Mouse (Mus musculus) gonadal fat pad, adult 2 months (tissue): ENCODE data around the gene Ptpn3. TPM values are rescaled to one million over a fixed set of nuclear protein-coding genes. Genes with fewer than 3 reads are reported as not detected.

Source experiments
- DNase-seq: peaks from one replicate; pipeline ENCODE4 v3.0.0-alpha.2; 2012; ENCODE audit warnings: low read depth
- polyA plus RNA-seq: library from polyadenylated mRNA; depleted of rRNA; stranded (reverse); fragments of >200 nt; gene quantifications from 2 replicates; pipeline ENCODE4 v1.2.3, GENCODE M21; 2012

Gene Ptpn3
- polyA plus RNA-seq, 1 experiment, result 17.4 TPM

DNA sequence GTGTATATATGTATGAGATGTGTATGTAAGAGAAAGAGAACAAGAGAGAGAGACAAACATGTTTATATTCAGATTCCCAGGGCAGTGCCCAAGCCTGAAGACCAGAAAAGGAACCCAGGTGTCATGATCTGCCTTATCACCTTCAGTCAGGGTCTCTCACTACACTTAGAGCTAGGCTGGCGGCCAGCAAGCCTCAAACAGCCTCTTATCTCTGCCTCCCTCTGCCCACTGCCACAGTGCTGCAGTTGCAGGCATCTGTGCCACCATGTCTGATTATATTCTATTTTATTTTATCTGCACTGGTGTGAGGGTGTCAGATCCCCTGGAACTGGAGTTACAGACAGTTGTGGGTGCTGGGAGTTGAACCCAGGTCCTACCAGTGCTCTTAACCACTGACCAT is 133.4 kb downstream of the Ptpn3 start:
- no peak for DNase-seq

DNA sequence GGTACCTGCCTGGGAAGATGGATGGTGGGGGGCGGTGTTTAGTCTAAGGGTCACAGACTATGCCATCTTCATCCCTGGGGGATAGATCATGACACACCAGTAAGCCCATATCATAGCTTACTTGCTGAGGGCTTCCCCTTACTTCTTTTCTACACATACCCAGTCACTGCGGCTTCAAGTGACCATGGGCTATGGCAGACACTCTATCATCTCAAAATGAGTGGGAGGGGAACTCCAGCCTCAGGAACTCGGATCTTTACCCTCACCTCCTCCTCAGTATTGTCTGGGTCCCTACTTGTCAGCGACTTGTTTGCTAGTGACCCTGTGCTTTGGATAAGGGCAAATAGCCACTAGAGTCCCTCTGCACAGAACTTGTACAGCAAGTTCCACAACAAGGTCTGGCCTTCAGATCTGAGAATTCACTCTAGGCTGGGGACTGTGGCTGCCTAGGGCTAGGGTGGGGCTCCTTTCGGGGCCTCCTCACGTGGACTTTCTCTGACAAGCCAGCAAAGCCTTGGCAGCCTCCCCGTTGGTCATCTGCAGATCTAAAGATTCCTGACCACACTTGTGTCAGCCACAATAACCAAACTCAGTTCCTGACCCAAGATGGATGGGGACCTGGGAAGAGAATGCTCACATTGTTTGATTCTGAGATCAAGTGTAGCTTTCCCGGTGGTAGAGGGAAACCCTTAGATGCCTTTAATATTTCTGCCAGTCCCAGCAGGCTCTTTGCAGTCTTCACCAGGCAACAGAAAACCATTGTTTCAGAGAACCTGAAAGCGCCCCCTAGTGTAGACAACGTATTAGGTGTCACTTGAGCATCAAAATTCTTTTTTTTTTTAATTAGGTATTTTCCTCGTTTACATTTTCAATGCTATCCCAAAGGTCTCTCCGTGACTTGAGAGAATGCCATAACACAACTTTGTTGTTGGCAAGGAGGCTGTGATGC is 134.4 kb downstream of the Ptpn3 start:
- DNase-seq, result no peak

DNA sequence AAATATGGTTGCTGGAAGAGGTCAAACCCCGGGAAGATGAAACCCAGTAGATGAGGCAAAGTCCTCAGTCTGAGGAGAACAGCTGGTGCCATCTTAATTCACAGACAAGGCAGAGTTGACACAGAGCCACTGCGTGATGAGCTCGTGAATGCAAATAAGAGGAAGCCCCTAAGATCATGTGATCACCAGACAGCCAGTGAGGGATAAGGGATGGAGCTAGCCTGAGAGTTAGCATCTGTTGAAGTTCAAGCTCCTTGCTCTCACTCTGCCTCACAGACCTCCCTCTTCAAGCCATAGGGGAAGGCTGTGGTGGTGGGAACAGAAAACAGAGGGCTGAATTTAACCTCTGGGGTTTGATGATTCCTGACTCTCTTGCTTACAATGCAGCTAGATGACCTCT is 136.0 kb downstream of the Ptpn3 start:
- no peak for DNase-seq

DNA sequence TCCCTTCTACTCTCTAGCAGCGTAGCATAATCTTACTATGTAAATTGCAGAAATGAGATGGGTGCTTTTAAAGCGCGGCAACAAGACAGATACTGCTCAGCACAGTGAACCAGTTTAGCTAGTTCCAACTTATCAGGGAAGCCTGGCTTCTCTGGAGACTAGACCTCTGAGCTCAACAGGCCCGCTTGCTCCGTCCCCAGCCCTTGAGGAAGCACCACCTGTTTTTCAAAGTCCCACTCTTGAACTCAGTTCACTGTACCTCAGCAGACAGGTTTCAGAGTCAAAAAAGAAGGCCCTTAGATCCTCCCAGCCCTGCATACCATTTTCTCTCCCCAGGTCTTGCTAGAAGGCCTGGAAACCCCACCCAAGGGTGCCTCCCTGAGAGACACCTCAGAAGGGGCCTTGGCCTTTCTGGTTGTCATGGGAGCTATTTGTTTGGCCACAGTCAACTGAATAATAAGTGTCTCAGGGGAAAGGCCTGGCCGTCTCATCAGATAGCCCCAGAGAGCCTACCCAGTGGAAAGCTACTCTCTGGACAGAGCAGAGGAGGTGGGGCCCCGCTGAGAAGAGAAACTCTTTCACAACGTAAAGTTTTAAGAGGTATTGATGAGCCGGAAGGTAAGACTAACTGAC is 136.9 kb downstream of the Ptpn3 start:
- DNase-seq, result no peak

DNA sequence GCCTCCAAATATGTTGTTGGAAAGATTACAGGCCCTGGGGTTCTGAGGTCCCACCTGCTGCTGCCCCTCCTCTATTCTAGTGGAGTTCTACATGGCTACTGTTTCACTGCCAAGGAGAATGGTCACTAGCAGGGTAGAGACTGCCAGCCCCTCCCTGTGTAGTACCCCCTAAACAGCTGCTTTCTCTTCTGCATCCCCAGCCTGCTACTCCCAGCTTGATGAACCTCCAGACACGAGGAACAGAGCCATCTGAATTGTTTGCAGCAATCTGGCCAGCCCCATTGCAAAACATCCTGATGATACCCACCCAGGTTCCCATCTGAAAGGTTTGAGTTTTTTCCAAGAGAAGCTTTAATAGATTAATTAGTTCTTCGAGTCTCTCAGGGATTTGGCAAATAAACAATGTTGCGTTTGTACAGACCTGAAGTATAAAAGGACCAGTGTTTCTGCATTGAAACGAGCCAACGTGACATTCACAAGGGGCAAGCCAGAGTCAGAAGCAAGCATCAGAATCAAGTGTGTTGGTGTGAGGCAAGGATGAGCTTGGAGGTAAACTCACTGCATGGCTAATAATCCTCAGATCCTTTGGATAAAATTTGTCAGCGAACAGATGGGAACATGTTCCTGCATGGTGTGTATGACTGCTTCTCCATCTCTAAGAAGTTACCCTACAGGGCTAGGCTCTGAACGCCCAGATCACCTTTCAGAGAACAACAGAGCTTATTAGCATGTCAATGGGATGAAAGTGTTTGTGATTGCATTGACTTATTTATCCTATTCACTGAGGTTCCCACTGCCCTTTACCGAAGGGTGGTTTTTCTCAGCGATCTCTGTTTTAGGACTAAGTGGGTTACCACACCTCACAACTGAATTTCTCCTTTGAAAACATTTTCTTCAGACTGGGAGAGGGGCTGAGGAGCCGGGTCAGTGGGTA is 138.6 kb downstream of the Ptpn3 start:
- DNase-seq, result no peak

DNA sequence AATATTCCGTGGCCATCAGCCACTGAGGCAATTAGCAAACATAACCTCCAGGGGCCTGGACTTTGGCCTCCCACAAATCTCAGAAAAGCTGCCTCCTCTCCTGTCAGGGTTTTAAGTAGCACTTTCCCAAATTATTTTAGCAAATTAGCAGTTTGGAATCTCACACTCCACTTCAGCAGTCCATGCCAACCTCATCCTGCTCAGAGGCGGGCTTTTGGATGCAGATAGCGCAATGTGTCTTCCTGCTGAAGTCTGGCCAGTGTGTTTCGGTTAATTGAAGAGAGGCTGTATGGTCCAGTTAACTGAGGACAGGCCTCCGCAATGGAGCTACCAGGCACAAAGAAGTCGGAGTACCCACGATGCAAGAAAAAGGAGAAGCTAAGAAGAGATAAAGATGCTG is 141.1 kb downstream of the Ptpn3 start:
- DNase-seq, result no peak

DNA sequence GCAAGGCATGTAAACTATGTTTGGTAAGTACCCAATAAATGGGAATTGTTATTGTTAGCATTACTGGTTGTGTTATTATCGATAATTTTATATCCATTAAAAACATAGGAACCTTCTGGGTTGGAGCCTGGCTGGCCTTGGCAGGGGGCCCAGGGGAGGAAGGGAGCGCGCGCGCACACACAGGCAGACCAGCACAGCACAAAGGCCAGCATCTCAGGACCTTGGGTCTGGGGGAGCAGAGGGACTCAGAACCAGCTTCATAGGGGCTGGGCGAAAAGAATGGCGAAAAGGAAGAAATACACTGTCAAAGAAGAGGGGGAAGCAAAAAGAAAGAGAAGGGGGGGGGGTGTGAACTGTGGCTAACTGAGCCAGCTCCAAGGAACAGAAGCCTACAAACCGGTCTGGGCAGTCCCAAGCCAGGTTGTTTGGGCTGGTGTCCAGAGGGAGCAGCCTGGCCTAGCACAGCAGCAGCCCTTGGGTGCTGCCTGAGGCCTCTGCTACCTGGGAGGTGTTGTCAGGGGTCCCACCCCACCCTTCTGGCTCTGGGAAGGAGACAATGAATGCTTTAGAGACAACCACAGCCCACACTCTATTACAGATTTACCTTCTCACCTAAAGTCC is 145.0 kb downstream of the Ptpn3 start:
- DNase-seq, result no peak

DNA sequence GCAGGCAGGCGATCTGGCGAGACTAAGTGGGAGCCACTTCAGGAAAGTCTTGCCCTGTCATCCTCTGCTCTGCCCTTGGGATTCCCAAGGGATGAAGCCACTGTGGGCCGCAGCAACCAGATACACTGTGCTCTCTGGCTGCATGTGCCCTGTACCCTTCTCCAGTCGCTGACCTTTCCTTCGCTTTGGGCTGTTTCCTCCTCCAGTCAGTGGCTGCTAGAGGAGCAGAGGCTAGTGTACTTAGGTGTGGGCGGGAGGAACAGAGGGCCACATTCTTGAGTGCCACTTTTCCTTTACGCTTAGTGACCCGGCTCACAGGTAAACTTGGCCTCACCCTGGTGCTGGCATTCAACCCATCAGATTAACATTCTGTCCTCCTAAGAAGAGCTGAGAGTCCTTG is 147.8 kb downstream of the Ptpn3 start:
- DNase-seq, result no peak

DNA sequence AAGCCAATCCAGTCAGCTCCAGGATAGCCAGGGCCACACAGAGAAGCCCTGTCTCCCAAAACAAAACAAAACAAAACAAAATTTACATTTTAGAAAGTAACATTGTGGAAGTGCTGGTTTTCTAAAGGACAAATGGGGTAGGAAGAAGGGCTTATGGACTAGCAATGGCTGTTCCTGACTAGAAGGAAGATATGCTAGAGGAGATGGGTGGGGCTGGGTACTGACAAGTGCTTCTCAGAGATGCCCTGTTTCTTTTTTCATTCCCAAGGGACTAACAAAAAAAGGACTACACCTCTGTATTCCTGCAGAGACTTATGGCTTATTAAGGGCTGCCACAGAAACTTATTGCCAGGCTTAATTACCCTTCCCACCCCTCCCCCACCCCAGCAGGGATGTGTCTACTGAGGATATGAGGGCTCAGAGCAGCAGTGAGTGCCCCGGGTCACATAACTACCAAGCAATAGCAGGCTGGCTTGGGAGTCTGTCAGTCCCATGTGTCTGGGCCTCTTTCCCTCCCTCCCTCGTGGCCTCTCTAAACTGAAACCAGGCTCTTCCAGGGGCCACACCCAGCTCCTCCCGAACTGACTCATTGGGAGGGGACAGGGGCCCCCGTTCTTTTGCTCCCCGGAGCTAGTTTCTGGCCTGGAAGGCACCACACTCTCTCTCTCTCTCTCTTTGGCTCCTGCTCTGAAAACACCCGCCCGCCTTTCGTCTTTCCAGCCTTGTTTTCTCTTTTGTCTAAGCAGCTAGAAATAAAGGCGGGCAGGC is 148.4 kb downstream of the Ptpn3 start:
- no peak for DNase-seq

DNA sequence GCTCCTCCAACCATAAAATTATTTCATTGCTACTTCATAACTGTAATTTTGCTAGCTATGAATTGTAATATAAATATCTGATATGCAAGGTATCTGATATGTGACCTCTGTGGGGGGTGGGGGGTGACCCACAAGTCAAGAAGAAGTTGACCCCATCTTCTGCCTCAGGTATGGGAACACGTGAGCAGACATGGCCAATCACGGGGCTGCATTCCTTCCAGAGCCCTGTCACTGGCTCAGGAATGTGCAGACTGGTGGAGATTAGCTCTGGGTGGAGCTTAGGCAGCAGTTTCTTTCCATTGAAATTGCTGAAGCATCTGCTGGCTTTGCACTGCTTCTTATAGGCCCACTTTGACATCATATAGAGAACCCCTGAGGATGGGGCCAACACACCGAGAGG is 153.5 kb downstream of the Ptpn3 start:
- DNase-seq, result no peak

DNA sequence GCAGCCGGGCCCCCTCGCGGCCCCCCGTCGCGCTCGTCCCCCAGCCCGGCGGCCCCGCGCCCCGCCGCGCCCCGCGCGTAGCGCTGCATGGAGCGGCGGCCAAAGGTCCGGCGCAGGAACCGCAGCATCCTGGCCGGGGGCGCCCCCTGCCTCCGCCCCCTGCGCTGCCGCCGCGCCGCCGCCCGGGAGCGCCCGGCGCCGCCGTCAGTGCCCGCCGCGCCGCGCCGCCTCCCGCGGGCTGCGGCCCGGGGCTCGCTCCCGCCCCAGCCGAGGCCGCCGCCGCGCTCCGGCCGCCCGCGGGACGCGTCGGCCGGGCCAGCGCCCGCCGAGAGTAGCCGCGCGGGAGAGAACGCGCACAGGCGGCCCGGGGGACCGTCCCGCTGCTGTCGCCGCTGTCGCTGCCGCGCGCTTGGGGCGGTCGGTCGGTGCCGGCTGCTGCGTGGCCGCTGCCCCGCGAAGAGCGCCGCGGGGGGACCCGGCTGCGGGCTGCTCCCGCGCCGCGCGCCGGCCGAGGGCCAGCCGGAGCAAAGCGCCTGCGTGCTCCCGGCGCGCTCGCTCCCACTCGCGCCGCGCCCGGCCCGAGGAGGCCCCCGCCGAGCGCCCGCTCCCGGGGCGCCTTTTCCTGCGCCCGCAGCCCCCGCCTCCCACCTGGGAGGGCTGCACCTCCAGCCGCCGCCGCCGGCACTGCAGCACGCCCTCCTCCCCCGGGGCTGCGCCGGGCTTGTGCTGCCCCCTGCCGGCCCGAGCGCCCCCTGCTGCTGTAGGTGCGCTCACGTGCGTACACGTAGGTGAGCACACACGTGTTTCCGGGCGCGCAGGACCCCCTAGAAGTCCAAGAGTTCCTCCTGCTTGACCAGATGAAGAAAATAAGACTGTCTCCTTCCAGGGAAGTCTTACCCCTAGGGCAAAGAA is 158.4 kb downstream of the Ptpn3 start, which contains the start of gene Epb41l4b:
Gene Epb41l4b (minus strand): TSS at position 412 of the 912 bp plus-strand sequence.
- no peak for DNase-seq

DNA sequence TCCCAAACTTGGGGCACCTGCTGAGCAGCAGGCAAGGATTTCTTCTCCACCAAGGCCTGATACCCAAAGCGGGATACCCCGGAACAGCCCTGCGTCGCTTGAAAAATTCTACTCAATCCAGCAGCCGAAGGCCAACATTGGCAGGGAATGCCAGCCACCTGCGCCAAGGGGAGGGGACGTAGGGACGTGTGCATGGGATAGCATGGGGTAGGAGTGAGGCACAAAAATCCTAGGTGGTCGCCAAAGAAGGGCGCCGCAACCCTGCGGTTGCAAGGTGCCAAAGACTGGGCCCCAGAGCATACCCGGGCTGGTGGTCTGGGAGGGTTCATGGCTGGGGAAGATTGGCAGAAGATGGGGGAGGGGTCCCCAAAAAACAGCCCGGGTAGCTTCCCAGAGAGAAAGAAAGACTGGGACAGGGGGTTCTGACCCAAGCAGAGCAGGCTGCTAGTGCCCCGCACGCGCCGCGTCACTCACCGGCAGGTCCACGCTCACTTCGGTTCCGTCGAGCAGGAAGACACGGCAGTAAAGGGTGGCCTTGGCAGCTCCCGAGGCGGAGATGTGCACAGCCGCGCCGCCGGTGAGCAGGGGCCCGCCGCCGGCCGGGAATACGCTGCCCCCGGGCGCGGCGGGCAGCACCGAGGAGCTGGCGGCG is 159.1 kb downstream of the Ptpn3 start:
- no peak for DNase-seq

DNA sequence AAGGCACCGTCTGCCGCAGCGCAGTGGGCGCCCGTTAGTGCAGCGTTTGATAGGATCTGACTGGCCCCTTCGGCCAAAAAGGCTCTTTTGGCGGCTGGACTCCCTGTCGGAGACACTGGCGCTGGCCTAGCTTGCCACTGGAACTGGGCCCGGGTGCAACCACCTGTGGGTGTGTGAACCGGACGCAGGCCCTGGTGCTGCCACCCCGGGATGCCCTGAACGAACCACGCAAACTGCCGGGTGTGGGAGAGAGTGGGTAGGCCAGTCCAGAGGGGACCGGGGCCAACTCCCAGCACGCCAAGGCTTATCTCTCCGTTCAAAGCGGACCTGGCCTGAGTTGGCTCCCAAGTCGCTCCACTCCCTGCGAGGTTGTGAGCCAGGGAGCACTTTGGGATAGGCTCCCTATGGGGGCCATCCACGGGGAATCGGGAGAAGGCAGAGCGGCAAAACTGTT is 159.7 kb downstream of the Ptpn3 start:
- DNase-seq, result no peak

DNA sequence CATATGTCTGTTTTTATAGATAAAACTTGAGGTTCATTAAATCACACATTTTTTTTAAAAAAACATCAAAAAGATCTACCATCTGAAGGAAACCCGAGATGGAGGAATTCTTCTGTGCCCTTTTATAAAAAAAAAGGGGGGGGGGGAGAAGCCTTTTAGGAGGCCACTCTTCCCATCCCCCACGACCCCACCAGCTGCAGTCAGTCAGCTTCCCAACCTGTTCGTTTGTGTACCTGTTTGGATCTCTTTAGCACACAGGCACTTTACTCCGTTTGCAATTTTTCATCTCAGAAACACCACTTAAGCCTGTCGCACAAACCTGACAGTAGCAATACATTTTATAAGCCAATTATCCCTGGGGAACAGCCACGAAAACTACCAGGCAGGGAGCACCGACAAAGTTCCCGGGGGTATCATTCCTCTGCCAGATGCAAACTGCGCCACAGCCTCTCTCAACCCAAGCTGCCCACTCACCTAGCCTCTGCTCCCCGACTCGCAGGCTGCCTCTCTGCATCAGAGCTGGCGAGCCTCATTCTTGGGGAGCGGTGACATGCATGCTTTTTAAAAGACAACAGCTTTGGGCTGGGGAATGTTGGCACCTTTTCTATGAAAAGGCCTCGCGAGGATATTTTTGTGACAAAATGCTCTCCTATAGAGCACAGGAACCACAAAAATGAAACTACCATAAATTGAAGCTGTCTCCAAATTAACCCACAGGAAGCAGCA is 160.5 kb downstream of the Ptpn3 start:
- DNase-seq, result no peak
